Mouse (Mus musculus) testis, postnatal 14 days (tissue): ENCODE measurements around the gene Ears2.
A peak's percentile ranks its signal among the peaks of the same experiment; 100 is the strongest.

Source experiments
- DNase-seq: peaks from one replicate; pipeline ENCODE4 v3.0.0; 2021; ENCODE audit warnings: low spot score

The Ears2 gene

DNA sequence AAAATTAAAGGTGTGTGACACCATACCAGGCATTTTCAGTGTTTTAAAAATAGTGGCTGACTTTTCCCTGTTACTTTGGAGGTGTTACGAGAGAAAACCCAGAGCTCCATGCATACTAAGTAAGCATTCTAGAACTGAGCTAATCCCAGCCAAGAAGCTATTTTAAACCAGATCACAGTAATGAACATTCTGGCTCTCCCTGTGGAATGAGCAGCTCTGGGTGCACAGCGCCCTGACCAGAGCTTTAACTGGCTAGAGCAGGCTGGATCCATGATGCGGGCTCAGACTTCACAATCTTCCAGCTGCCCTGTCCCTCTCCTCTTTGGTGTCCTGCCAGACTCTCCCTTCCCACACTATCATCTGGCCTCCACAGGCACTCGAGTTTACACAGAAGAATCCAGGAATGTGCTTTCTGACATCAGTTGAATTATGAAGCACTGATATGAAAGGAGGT, 21.9 kb downstream of the Ears2 start:
- peak; percentile 29 for DNase-seq

GRCm38 (mm10) chr7:122044106-122044505, 23.0 kb downstream of the Ears2 start:
- DNase-seq, result no peak

DNA sequence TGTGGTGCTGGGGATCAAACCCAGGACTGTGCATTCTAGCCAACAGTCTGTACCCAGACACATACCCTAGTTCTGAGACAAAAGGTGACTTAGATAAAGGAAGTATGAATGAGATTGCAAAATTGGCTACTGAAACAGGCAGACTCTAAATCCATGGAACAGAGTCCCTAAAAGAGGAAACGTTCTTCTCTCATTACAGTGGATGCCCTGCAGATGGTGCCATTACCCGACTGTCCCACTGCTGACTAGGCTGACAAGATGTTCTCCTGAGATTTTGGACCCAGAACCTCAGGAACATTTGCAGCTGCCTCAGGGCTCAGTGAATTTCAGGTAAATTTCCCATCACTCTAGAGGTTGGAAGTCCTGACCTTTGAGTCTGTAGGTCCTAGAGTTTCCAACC, 32.7 kb downstream of the Ears2 start:
- no peak for DNase-seq

- no peak for DNase-seq
These were observed 33.7 kb downstream of the Ears2 start for GRCm38 (mm10) chr7:122033371-122033770.

- DNase-seq, result no peak
These were observed 44.9 kb downstream of the Ears2 start for GRCm38 (mm10) chr7:122022131-122022530.

GRCm38 (mm10) chr7:122020667-122021354, 46.3 kb downstream of the Ears2 start, which contains the start of gene Gga2:
TSS of gene Gga2 (minus strand) at chr7:122021222.
- peak; percentile 89 for DNase-seq

DNA sequence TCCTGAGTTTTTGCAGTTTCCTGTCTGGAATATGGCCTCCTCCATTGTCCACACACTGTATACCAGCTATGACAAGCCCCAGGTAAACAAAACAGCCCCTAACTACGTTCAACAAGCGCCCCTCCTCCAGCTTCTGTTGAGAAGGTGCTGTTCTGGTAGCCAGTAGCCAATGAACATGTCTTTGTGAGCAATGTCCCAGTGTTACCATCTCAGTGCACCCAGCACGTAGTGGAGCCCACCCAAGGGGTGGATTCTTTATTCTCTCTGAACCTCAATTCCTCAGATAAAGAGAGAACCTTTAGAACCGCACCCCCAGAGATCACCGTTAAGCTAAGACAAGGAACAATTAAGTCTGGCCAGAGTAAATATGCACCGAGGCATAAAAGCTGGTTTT, 46.8 kb downstream of the Ears2 start:
- no peak for DNase-seq

DNA sequence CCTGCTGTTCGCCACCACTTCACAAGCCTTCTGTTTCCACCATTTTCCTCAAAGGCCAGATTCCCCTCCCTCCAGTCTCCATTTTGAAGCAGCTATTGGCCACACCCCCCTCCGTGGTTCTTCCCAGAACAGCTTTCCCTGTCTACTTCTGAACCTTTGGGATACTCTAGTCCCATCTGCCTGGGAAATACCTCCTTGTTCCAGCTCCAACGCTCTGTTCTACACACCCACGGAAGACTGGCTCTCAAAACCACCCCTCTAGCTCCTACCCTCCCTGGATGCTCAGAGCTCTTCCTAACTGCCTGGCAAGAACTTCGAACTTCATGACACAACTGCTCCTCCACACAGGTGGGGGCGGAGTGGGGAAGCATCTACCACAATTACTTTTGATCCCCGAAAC, 48.1 kb downstream of the Ears2 start:
- DNase-seq, result no peak

- DNase-seq, result no peak
These were observed 48.8 kb downstream of the Ears2 start for GRCm38 (mm10) chr7:122018247-122018646.

DNA sequence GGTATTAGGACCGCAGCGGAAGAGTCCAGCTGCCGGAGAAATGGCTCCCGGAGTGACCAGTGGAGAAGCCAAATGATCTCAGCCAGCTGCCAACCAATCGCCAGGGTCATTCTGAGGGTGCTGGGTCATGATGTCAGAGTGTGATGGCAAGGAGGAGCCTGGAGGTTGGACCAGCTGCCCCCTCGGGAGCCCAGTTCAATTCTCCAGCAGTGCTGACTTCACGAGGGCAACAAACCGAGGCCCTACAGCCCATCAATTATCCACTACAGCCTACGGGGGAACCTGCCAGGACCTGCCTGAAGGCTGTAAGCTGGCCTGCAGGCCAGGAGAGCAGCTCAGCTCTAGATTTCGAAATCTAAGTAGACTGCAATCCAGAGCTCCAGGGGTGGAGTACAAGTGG, 51.3 kb downstream of the Ears2 start:
- no peak for DNase-seq

GRCm38 (mm10) chr7:122015105-122015504, 52.0 kb downstream of the Ears2 start:
- no peak for DNase-seq

DNA sequence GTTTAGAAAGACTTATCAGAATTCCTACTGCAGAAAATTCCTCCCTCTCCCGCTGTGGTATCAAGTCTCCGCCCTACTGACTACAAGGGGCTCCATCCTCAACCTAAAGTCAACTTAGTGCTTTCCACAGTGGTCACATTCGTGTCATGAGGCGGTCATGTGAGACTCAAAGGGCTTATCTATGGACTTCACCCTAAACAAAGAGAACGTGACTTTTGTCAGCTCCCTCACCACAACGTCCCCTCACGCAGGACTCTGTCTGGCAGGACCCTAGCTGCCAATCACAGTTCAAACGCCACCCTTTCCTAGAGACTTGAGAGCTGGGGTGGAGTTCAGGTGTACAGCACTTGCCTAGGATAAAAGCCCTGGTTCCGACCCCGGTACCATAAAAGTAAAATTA, 54.1 kb downstream of the Ears2 start:
- DNase-seq, result no peak

- no peak for DNase-seq
These were observed 54.7 kb downstream of the Ears2 start for GRCm38 (mm10) chr7:122012370-122012769.

- no peak for DNase-seq
These were observed 66.7 kb downstream of the Ears2 start for GRCm38 (mm10) chr7:122000396-122000795.

GRCm38 (mm10) chr7:121995961-121996360, 71.1 kb downstream of the Ears2 start:
- DNase-seq, result no peak
